Mouse (Mus musculus) kidney, embryonic 16.5 days (tissue): ENCODE data around the gene Crybg1. TPM values are rescaled to one million over a fixed set of nuclear protein-coding genes. Genes with fewer than 3 reads are reported as not detected.

Source experiments
- ATAC-seq: fragments of 200-750 bp; cut with Nextera tagmentation; 2 replicates; pipeline ENCODE4 v1.8.0; 2017; ENCODE audit warnings: moderate TSS enrichment; ENCODE audit not compliant: low FRiP score, low TSS enrichment
- H3K27ac ChIP-seq: fragments of 300-500 bp; sonication (generic); 2 replicates; pipeline ENCODE4 v1.5.1; 2014; ENCODE audit warnings: low read length
- H3K27me3 ChIP-seq: fragments of 300-500 bp; sonication (generic); 2 replicates; pipeline ENCODE4 v1.6.1; 2014; ENCODE audit warnings: low read length, control low read depth, mixed read lengths; ENCODE audit not compliant: insufficient read depth
- H3K36me3 ChIP-seq: fragments of 300-500 bp; sonication (generic); 2 replicates; pipeline ENCODE4 v1.6.1; 2014; ENCODE audit warnings: low read length, control low read depth, mixed read lengths; ENCODE audit not compliant: insufficient read depth
- H3K4me1 ChIP-seq: fragments of 300-500 bp; sonication (generic); 2 replicates; pipeline ENCODE4 v1.6.1; 2014; ENCODE audit warnings: low read length, control low read depth, mixed read lengths; ENCODE audit not compliant: insufficient read depth
- H3K4me2 ChIP-seq: fragments of 300-500 bp; sonication (generic); replicated peaks from 2 replicates; pipeline ENCODE4 v1.6.1; 2014; ENCODE audit warnings: low read depth, low read length
- H3K4me3 ChIP-seq: fragments of 300-500 bp; sonication (generic); 2 replicates; pipeline ENCODE4 v1.5.1; 2014; ENCODE audit warnings: mild to moderate bottlenecking, low read length
- H3K9ac ChIP-seq: fragments of 300-500 bp; sonication (generic); replicated peaks from 2 replicates; pipeline ENCODE4 v1.6.1; 2014; ENCODE audit warnings: low read length
- H3K9me3 ChIP-seq: fragments of 300-500 bp; sonication (generic); 2 replicates; pipeline ENCODE4 v1.6.1; 2016; ENCODE audit warnings: low read length, control low read depth
- WGBS: fragments of 180-500 bp; shearing (Covaris S2); extraction: QIAGEN DNeasy Blood & Tissue Kit; methylation state at CpG from one replicate; pipeline ENCODE4 v1.1.7; 2014; 5-methylcytosine and 5-hydroxymethylcytosine counted together
- polyA plus RNA-seq: library from polyadenylated mRNA; unstranded; fragments of >200 nt; fragmentation: Nextera tagmentation; extraction: Ambion mirVana; gene quantifications from 2 replicates; pipeline ENCODE4 v1.2.1, GENCODE M21; 2015

The Crybg1 gene
- polyA plus RNA-seq, 1 experiment from 2014 or later, result 3.3 TPM

GRCm38 (mm10) chr10:43916181-43916580 is 232.5 kb downstream of the Crybg1 start:
- Histone ChIP-seq H3K4me3 (no peak overlapping the region), H3K4me2 (no peak overlapping the region), H3K4me1 (0 out of 2 replicates have a peak, but pooled peaks cover 3% of the 10 kb centered on the region), H3K27ac (no peak overlapping the region), H3K9ac (no peak overlapping the region), H3K27me3 (no peaks in the 10 kb centered on the region), H3K36me3 (0 out of 2 replicates have a peak, but pooled peaks cover 2% of the 10 kb centered on the region), H3K9me3 (no peaks in the 10 kb centered on the region)
- no peak for ATAC-seq
- WGBS, result 84% methylated on average over 12 of the region's 12 CpGs

- 79% methylated on average over 3 of the region's 3 CpGs for WGBS
- Histone ChIP-seq H3K36me3 (no peaks in the 10 kb centered on the region), H3K4me2 (no peak overlapping the region), H3K4me1 (no peaks in the 10 kb centered on the region), H3K27me3 (no peaks in the 10 kb centered on the region), H3K9me3 (no peaks in the 10 kb centered on the region), H3K4me3 (no peak overlapping the region), H3K9ac (no peak overlapping the region), H3K27ac (no peak overlapping the region)
- ATAC-seq, result no peak
Measured at GRCm38 (mm10) chr10:43912236-43912635, 236.4 kb downstream of the Crybg1 start.

DNA sequence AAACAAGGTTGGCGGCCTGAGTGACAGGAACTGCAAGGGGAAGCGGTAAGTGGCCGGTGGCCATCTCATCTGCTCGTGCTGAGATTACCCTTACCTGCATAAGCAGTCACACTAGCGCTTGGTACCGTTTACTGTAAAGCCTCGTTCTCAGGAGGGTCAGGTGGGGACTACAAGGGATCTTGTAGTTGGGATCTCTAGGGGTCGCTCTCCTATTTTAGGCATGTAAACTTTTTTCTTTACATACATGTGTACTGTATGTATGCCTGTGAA is 237.8 kb downstream of the Crybg1 start:
- ATAC-seq, result no peak
- H3K27ac ChIP-seq, result no peak overlapping the region
- no peak overlapping the region for H3K9ac ChIP-seq
- H3K4me2 ChIP-seq, result no peak overlapping the region
- H3K9me3 ChIP-seq, result no peaks in the 10 kb centered on the region
- WGBS, result 86% methylated on average over 8 of the region's 8 CpGs
- no peaks in the 10 kb centered on the region for H3K4me1 ChIP-seq
- H3K27me3 ChIP-seq, result no peaks in the 10 kb centered on the region
- H3K36me3 ChIP-seq, result no peaks in the 10 kb centered on the region
- no peak overlapping the region for H3K4me3 ChIP-seq

- Histone ChIP-seq H3K9me3 (no peaks in the 10 kb centered on the region), H3K9ac (no peak overlapping the region), H3K36me3 (no peaks in the 10 kb centered on the region), H3K27me3 (no peaks in the 10 kb centered on the region), H3K4me3 (no peak overlapping the region), H3K4me2 (no peak overlapping the region), H3K27ac (no peak overlapping the region), H3K4me1 (no peaks in the 10 kb centered on the region)
- WGBS, result 74% methylated on average over 12 of the region's 12 CpGs
- ATAC-seq, result no peak
Measured at GRCm38 (mm10) chr10:43910032-43910872, 238.4 kb downstream of the Crybg1 start.

DNA sequence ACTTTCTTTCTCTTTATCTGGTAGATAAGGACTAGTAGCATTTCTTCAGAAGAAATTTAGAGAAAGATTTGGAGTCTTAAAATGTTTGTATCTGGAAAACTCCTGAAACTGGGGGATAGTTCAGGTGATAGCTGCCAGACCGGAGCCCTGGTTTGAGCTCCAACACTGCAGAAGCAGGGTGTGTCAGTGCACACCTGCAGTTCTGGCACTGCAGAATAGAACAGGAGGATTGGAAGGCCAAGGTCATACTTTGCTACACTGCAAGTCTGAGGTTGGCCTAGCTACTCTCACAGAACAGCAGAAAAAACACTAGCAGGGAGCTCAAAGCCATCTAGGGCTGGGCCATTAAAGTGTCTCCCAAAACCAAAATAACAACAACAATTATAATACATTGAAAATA is 244.1 kb downstream of the Crybg1 start:
- Histone ChIP-seq H3K36me3 (no peaks in the 10 kb centered on the region), H3K9me3 (no peaks in the 10 kb centered on the region), H3K4me3 (no peak overlapping the region), H3K4me2 (no peak overlapping the region), H3K27me3 (no peaks in the 10 kb centered on the region), H3K4me1 (peaks cover 15% of the 10 kb centered on the region), H3K27ac (no peak overlapping the region), H3K9ac (no peak overlapping the region)
- WGBS, result 90% methylated on average over 1 of the region's 1 CpGs
- ATAC-seq, result no peak

DNA sequence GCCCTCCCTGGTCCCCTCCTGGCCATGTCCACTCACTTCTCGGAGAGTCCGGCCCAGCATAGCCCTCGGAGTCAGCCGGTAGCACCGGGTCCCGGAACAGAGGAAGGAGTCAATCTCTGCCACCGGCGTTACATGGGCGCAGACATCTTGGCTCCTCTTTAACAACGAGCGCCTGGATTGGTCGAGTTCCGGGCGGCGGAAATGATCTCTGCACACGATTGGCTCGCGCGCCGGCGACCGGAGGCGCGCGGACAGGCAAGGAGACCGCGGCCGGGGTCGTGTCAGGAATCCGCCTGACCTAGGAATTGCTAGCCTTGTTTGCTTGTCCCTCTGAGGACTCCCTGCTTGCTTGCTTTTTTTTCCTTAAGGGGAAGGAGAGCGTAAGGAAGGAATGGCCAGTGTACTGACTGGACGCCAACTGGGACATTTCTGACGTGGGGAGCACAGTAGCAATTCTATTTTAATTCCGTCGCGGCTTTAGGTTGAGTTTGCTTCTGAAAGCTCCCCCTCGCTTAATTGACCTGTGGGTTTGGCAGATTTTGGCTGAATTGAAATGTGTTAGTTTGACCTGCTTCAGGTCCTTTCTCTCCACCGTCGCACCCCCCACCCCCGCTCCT is 247.0 kb downstream of the Crybg1 start, which contains the start of the genes Qrsl1 and Rtn4ip1:
Qrsl1 (minus strand) TSS at position 168 of the 617 bp plus-strand sequence.
Rtn4ip1 (plus strand) TSS at position 230 of the 617 bp plus-strand sequence.
- peak within 1 kb of the TSS; percentile 84 for H3K4me3 ChIP-seq
- H3K9ac ChIP-seq, result peak within 1 kb of the TSS; percentile 78
- peak; percentile 99 for ATAC-seq
- WGBS, result under 1% methylated on average over 40 of the region's 40 CpGs
- no peaks in the 10 kb centered on the region for H3K9me3 ChIP-seq
- H3K4me2 ChIP-seq, result peak within 1 kb of the TSS; percentile 68
- peak within 1 kb of the TSS; percentile 83 for H3K27ac ChIP-seq
- no peaks in the 10 kb centered on the region for H3K27me3 ChIP-seq
- no peaks in the 10 kb centered on the region for H3K36me3 ChIP-seq
- H3K4me1 ChIP-seq, result peaks cover 15% of the 10 kb centered on the region

DNA sequence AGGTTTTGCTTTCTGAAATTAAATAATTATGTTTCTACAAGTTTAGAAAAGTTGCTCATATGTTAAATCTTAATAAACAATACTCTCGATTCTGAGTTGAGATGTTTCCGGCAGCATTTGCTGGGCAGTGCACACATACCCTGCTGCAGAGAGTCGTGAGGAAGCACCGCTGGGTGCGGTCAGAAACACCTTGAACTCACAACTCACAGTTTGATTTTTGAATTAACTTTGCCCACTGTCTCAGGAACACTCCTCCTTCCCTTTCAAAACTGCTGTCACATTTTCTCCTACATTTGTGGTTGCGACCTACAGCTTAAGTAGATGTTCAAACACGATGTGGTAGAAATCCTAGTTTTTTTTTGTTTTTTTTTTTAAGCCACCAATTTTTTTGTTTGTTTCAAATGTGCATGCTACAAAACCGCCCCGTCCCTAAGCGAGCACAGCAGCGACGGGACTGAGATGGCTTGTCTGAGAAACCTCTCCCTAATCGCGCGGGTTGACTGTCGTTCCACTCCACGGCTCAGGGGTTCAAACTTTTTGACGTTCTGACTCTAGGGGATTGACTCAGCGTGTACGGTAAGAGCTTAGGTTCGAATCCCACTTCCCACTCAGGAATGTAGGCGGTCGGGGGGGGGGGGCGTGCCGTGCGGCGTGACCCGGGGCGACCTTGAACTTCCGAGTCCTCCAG is 247.6 kb downstream of the Crybg1 start:
- 8% methylated on average over 30 of the region's 30 CpGs for WGBS
- no peaks in the 10 kb centered on the region for H3K36me3 ChIP-seq
- no peaks in the 10 kb centered on the region for H3K9me3 ChIP-seq
- H3K4me1 ChIP-seq, result peaks cover 15% of the 10 kb centered on the region
- H3K9ac ChIP-seq, result peak overlapping the region; percentile 78
- peak overlapping the region; percentile 53 for H3K4me2 ChIP-seq
- H3K4me3 ChIP-seq, result peak overlapping the region; percentile 84
- peak overlapping the region; percentile 83 for H3K27ac ChIP-seq
- peak; percentile 69; the same call in 1 of the 2 replicates for ATAC-seq
- no peaks in the 10 kb centered on the region for H3K27me3 ChIP-seq

Other genes starting within 250 kb of the Crybg1 start
- gene Qrsl1, start 247.1 kb downstream of the Crybg1 start, polyA plus RNA-seq, result 29.3 and 29.7 TPM in 2 replicates
- gene Rtn4ip1, start 247.0 kb downstream of the Crybg1 start, polyA plus RNA-seq, result 18.7 and 19.2 TPM in 2 replicates
- 52.4 and 55.6 TPM in 2 replicates for gene Atg5, start 119.5 kb upstream of the Crybg1 start, polyA plus RNA-seq